Mouse (Mus musculus): Measurements from ENCODE around the gene Lctl. TPM values are rescaled to one million over a fixed set of nuclear protein-coding genes. Genes with fewer than 3 reads are reported as not detected.

Lctl gene
- polyA plus RNA-seq, 1 experiment from 2014 or later: not detected

DNA sequence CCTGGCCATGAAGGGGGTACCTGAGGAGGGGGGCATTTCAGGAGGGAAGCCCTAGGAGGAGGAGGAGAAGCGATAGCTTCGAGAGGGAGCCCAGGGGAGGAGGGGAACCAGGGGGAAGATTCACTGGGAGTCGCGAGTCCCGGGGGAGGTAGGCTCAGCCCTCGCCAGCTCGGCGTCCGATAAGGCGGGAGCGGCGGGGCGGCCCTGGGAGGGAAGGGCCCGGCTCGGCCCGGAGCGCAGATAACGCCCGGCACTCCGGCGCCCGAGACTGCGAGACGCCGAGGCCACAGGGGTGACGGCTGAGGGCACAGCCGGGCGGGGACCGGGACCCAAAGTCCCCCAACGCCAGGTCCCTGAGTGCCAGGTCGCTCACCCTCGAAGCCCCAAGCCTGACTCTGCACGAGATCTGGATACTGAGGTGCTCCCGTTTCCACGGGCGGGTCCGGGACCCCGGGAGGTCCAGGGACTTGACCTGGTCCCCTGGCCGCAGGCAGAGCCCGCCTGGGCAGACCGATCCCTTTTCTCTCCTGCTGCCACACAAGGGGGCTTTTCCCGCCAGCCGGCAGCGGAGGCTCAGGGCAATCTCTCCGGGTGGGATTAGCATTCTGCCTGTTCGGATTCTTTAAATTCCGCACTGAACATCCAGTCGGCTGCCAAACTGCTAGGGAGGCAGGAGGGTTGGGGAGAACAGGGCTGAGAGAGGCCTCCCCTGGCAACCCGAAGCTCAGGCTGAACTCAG is 32.1 kb upstream of the Lctl start:
- peak overlapping the region; percentile 52 for H3K9ac ChIP-seq
- H3K4me1 ChIP-seq (replicated peaks; ENCODE audit: control insufficient read depth, insufficient read depth, low read length): no peaks in the 10 kb centered on the region; the same call in 1 of the 2 replicates
- no peak for ATAC-seq (ENCODE audit: low FRiP score)
- no peaks in the 10 kb centered on the region for H3K36me3 ChIP-seq (replicated peaks; ENCODE audit: control insufficient read depth, insufficient read depth)
- H3K4me3 ChIP-seq (replicated peaks; ENCODE audit: low read length): peak overlapping the region; percentile 30
- peaks cover 18% of the 10 kb centered on the region for H3K27me3 ChIP-seq (ENCODE audit: control insufficient read depth, insufficient read depth, low read length)
- WGBS: 1% methylated on average over 49 of the region's 49 CpGs
- peak overlapping the region; percentile 73 for H3K4me2 ChIP-seq (replicated peaks)
- H3K27ac ChIP-seq: no peak overlapping the region
- DNase-seq (ENCODE audit: low spot score): no peak
- H3K9me3 ChIP-seq (ENCODE audit: control insufficient read depth, low read length): no peaks in the 10 kb centered on the region

DNA sequence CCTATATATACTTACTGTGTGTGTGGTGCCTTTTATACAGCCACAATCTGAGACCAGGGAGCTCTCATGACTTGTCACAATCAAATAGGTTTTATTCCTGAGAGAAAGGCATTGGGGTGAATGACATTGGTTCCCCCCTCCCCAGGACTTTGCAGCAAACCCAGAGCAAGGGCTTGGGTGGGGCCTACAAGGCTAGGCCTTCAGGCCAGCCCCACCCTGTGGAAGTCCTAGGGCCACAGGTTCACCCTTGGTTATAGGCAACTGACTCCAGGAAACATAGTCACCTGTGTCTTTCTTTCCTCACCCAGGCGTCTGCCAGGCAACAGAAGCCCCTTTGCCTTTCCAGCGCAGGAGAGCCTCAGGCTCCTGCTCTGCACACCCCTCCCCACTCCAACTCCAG is 31.0 kb upstream of the Lctl start:
- H3K36me3 ChIP-seq (replicated peaks; ENCODE audit: control insufficient read depth, insufficient read depth): no peaks in the 10 kb centered on the region
- H3K27me3 ChIP-seq (ENCODE audit: control insufficient read depth, insufficient read depth, low read length): peaks cover 18% of the 10 kb centered on the region
- no peaks in the 10 kb centered on the region for H3K9me3 ChIP-seq (ENCODE audit: control insufficient read depth, low read length)
- no peak overlapping the region for H3K4me3 ChIP-seq (replicated peaks; ENCODE audit: low read length)
- DNase-seq (ENCODE audit: low spot score): no peak
- no peak overlapping the region for H3K27ac ChIP-seq
- no peaks in the 10 kb centered on the region; the same call in 1 of the 2 replicates for H3K4me1 ChIP-seq (replicated peaks; ENCODE audit: control insufficient read depth, insufficient read depth, low read length)
- 68% methylated on average over 2 of the region's 2 CpGs for WGBS
- no peak overlapping the region for H3K4me2 ChIP-seq (replicated peaks)
- ATAC-seq (ENCODE audit: low FRiP score): no peak
- H3K9ac ChIP-seq: no peak overlapping the region

- no peak for DNase-seq (ENCODE audit: low spot score)
- no peaks in the 10 kb centered on the region; the same call in 1 of the 2 replicates for H3K4me1 ChIP-seq (replicated peaks; ENCODE audit: control insufficient read depth, insufficient read depth, low read length)
- no peak overlapping the region for H3K27ac ChIP-seq
- WGBS: 84% methylated on average over 6 of the region's 6 CpGs
- no peaks in the 10 kb centered on the region for H3K36me3 ChIP-seq (replicated peaks; ENCODE audit: control insufficient read depth, insufficient read depth)
- H3K27me3 ChIP-seq (ENCODE audit: control insufficient read depth, insufficient read depth, low read length): peaks cover 18% of the 10 kb centered on the region
- no peak for ATAC-seq (ENCODE audit: low FRiP score)
- no peaks in the 10 kb centered on the region for H3K9me3 ChIP-seq (ENCODE audit: control insufficient read depth, low read length)
- no peak overlapping the region for H3K4me2 ChIP-seq (replicated peaks)
- no peak overlapping the region for H3K4me3 ChIP-seq (replicated peaks; ENCODE audit: low read length)
- H3K9ac ChIP-seq: no peak overlapping the region
Observed at GRCm38 (mm10) chr9:64086543-64086942, 30.4 kb upstream of the Lctl start.

DNA sequence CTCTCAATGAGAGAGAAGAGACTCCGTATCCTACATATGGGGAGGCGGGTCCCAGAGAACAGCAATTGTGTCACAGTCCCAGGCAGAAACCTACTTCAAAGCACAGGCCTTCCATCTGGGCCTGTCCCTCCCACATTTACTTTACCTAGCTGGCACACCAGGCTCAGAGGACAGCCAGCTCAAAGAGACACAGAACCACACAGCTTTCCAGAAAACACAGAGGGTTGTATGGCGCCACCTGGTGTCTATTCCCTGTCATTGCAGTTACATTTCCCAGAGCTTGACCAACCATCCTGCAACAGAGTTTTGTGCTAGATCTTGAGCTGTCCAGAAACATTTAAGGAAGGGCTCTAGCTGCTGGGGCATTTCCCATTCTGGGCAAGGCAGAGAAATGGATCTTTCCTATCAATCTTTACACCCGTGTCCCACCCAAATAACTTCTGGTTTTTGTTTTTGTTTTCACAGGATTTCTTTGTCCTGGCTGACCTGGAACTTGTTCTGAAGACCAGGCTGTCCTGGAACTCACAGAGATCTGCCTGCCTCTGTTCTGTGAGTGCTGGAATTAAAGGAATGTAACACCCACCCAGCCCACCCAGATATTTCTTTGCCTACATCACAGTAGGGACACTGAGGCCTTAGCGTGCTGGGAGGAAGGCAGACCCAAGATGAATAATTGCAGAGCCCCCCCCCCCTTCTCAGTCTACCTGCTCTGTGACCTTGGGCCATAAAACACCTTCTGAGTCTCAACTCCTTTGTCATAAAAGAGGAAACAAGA is 29.3 kb upstream of the Lctl start:
- WGBS: 52% methylated on average over 5 of the region's 5 CpGs
- no peak for ATAC-seq (ENCODE audit: low FRiP score)

GRCm38 (mm10) chr9:64088346-64088745 is 28.6 kb upstream of the Lctl start:
- H3K4me1 ChIP-seq (replicated peaks; ENCODE audit: control insufficient read depth, insufficient read depth, low read length): no peaks in the 10 kb centered on the region; the same call in 1 of the 2 replicates
- ATAC-seq (ENCODE audit: low FRiP score) (no peak), DNase-seq (ENCODE audit: low spot score) (no peak)
- no peak overlapping the region for H3K4me3 ChIP-seq (replicated peaks; ENCODE audit: low read length)
- H3K36me3 ChIP-seq (replicated peaks; ENCODE audit: control insufficient read depth, insufficient read depth): no peaks in the 10 kb centered on the region
- no peaks in the 10 kb centered on the region for H3K9me3 ChIP-seq (ENCODE audit: control insufficient read depth, low read length)
- H3K27me3 ChIP-seq (ENCODE audit: control insufficient read depth, insufficient read depth, low read length): peaks cover 16% of the 10 kb centered on the region
- WGBS: 93% methylated on average over 7 of the region's 7 CpGs
- no peak overlapping the region for H3K27ac ChIP-seq
- H3K9ac ChIP-seq: no peak overlapping the region
- H3K4me2 ChIP-seq (replicated peaks): no peak overlapping the region

More for the DNA sequence above, 29.3 kb upstream of the Lctl start:
- H3K4me2 ChIP-seq (replicated peaks): no peak overlapping the region
- peaks cover 18% of the 10 kb centered on the region for H3K27me3 ChIP-seq (ENCODE audit: control insufficient read depth, insufficient read depth, low read length)
- no peak overlapping the region for H3K4me3 ChIP-seq (replicated peaks; ENCODE audit: low read length)
- no peaks in the 10 kb centered on the region for H3K9me3 ChIP-seq (ENCODE audit: control insufficient read depth, low read length)
- DNase-seq (ENCODE audit: low spot score): peak; percentile 87
- no peaks in the 10 kb centered on the region; the same call in 1 of the 2 replicates for H3K4me1 ChIP-seq (replicated peaks; ENCODE audit: control insufficient read depth, insufficient read depth, low read length)
- no peak overlapping the region for H3K9ac ChIP-seq
- no peak overlapping the region for H3K27ac ChIP-seq
- no peaks in the 10 kb centered on the region for H3K36me3 ChIP-seq (replicated peaks; ENCODE audit: control insufficient read depth, insufficient read depth)

- Histone ChIP-seq H3K4me3 (replicated peaks; ENCODE audit: low read length) (no peak overlapping the region), H3K36me3 (replicated peaks; ENCODE audit: control insufficient read depth, insufficient read depth) (no peaks in the 10 kb centered on the region), H3K27ac (no peak overlapping the region), H3K9ac (no peak overlapping the region), H3K4me2 (replicated peaks) (no peak overlapping the region), H3K27me3 (ENCODE audit: control insufficient read depth, insufficient read depth, low read length) (peaks cover 9% of the 10 kb centered on the region; the same call in 1 of the 2 replicates), H3K4me1 (replicated peaks; ENCODE audit: control insufficient read depth, insufficient read depth, low read length) (peaks cover under 1% of the 10 kb centered on the region; the same call in 1 of the 2 replicates), H3K9me3 (ENCODE audit: control insufficient read depth, low read length) (no peaks in the 10 kb centered on the region)
- DNase-seq (ENCODE audit: low spot score) (no peak), ATAC-seq (ENCODE audit: low FRiP score) (no peak)
- 68% methylated on average over 12 of the region's 12 CpGs for WGBS
Observed at GRCm38 (mm10) chr9:64089004-64089403, 27.9 kb upstream of the Lctl start.

DNA sequence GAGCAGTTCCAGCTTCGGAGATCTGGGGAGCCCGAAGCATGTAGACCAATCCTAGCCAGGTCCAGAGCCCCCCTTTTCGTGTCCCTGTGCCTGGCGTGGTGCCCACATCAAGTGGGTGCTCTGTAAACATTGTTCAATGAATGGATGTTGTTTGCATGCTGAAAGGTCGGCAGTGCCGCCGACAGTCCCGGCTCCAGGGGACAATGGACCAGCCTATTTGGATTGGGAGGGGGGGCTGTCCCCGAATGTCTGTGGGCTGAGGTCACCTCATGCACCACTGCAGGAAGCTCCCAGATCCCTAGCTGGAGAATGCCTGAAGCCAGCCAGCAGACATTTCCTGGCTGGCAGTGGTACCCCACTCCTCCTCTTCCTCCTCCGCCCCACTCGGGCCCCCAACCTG is 22.9 kb upstream of the Lctl start:
- 50% methylated on average over 11 of the region's 11 CpGs for WGBS
- Histone ChIP-seq H3K9me3 (ENCODE audit: control insufficient read depth, low read length) (no peaks in the 10 kb centered on the region), H3K4me2 (replicated peaks) (no peak overlapping the region), H3K4me3 (replicated peaks; ENCODE audit: low read length) (no peak overlapping the region), H3K4me1 (replicated peaks; ENCODE audit: control insufficient read depth, insufficient read depth, low read length) (0 out of 2 replicates have a peak, but pooled peaks cover 10% of the 10 kb centered on the region), H3K9ac (no peak overlapping the region), H3K36me3 (replicated peaks; ENCODE audit: control insufficient read depth, insufficient read depth) (no peaks in the 10 kb centered on the region), H3K27me3 (ENCODE audit: control insufficient read depth, insufficient read depth, low read length) (no peaks in the 10 kb centered on the region), H3K27ac (no peak overlapping the region)
- ATAC-seq (ENCODE audit: low FRiP score) (no peak), DNase-seq (ENCODE audit: low spot score) (no peak)

- Histone ChIP-seq H3K36me3 (replicated peaks; ENCODE audit: control insufficient read depth, insufficient read depth) (no peaks in the 10 kb centered on the region), H3K27ac (no peak overlapping the region), H3K27me3 (ENCODE audit: control insufficient read depth, insufficient read depth, low read length) (no peaks in the 10 kb centered on the region), H3K4me1 (replicated peaks; ENCODE audit: control insufficient read depth, insufficient read depth, low read length) (0 out of 2 replicates have a peak, but pooled peaks cover 10% of the 10 kb centered on the region), H3K9ac (no peak overlapping the region), H3K4me3 (replicated peaks; ENCODE audit: low read length) (no peak overlapping the region), H3K9me3 (ENCODE audit: control insufficient read depth, low read length) (no peaks in the 10 kb centered on the region), H3K4me2 (replicated peaks) (no peak overlapping the region)
- DNase-seq (ENCODE audit: low spot score): no peak
- WGBS: 62% methylated on average over 4 of the region's 4 CpGs
- ATAC-seq (ENCODE audit: low FRiP score): no peak
Observed at GRCm38 (mm10) chr9:64098282-64098681, 18.7 kb upstream of the Lctl start.

DNA sequence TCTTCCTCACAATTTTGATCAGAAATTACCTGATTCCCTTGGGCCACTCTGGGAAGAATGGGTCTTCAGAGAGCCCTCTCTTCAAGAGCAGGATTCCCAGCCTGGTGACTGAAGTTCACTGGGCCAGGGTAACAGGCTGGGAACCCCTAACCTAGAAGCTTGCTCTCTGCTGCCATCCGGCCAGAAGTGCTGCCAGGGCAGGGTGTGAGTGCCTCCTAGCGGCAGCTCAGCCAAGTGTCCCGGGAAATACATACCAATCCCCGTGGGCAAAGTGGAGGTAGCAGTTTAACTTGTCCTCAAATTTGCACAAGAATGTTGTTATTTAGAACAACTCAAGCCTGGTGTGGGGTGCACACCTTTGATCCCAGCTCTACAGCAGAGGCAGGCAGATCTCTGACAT is 16.5 kb upstream of the Lctl start:
- Histone ChIP-seq H3K4me1 (replicated peaks; ENCODE audit: control insufficient read depth, insufficient read depth, low read length) (no peaks in the 10 kb centered on the region), H3K9me3 (ENCODE audit: control insufficient read depth, low read length) (no peaks in the 10 kb centered on the region), H3K4me3 (replicated peaks; ENCODE audit: low read length) (no peak overlapping the region), H3K27ac (no peak overlapping the region), H3K9ac (no peak overlapping the region), H3K4me2 (replicated peaks) (no peak overlapping the region), H3K27me3 (ENCODE audit: control insufficient read depth, insufficient read depth, low read length) (no peaks in the 10 kb centered on the region), H3K36me3 (replicated peaks; ENCODE audit: control insufficient read depth, insufficient read depth) (no peaks in the 10 kb centered on the region)
- ATAC-seq (ENCODE audit: low FRiP score) (no peak), DNase-seq (ENCODE audit: low spot score) (peak; percentile 55)
- 0% methylated on average over 4 of the region's 4 CpGs for WGBS

All from hindbrain, embryonic 14.5 days (tissue).